Mouse (Mus musculus): Measurements from ENCODE around the gene Gm379. TPM values are rescaled to one million over a fixed set of nuclear protein-coding genes. Genes with fewer than 3 reads are reported as not detected.

The Gm379 gene
- total RNA-seq (2023), result not detected

GRCm38 (mm10) chrX:108664885-108665284, at the start of gene Gm379:
TSS of gene Gm379 (minus strand) at chrX:108664891.

Other genes with a start within 250 kb of the Gm379 start
- 10 to 100 TPM; 21.6 to 23.6 TPM for gene Brwd3, start 169.5 kb upstream of the Gm379 start, total RNA-seq (2023)